Mouse (Mus musculus) yolk sac, embryonic 10.5 days (tissue): ENCODE data around the gene Apoc1.

Experiments used
- DNase-seq: peaks from one replicate; pipeline ENCODE4 v3.0.0-alpha.2; 2017; ENCODE audit warnings: low spot score

Gene Apoc1

GRCm38 (mm10) chr7:19685374-19685773 lies 7.1 kb downstream of the Apoc1 start:
- DNase-seq: peak; percentile 89

GRCm38 (mm10) chr7:19683771-19684201 lies 8.7 kb downstream of the Apoc1 start:
- no peak for DNase-seq

- no peak for DNase-seq
These were observed 9.5 kb downstream of the Apoc1 start for GRCm38 (mm10) chr7:19682979-19683378.

GRCm38 (mm10) chr7:19681202-19681694 lies 11.2 kb downstream of the Apoc1 start, which contains the start of the genes Gm44805 and Apoc4:
TSS of gene Gm44805 (minus strand) at chr7:19681423.
TSS of gene Apoc4 (minus strand) at chr7:19681479.
- no peak for DNase-seq

- DNase-seq: no peak
These were observed 11.8 kb downstream of the Apoc1 start for GRCm38 (mm10) chr7:19680702-19681101.

GRCm38 (mm10) chr7:19678901-19679300 lies 13.6 kb downstream of the Apoc1 start:
- DNase-seq: no peak

GRCm38 (mm10) chr7:19677872-19678271 lies 14.6 kb downstream of the Apoc1 start, which contains the start of gene Apoc2:
TSS of gene Apoc2 (minus strand) at chr7:19677941.
- peak; percentile 86 for DNase-seq

- peak; percentile 75 for DNase-seq
These were observed 15.8 kb downstream of the Apoc1 start for GRCm38 (mm10) chr7:19676662-19677061.

GRCm38 (mm10) chr7:19675824-19676223 lies 16.6 kb downstream of the Apoc1 start:
- DNase-seq: no peak

- DNase-seq: no peak
These were observed 19.3 kb downstream of the Apoc1 start for GRCm38 (mm10) chr7:19673083-19673699.

- no peak for DNase-seq
These were observed 20.9 kb downstream of the Apoc1 start for GRCm38 (mm10) chr7:19671511-19671910.

GRCm38 (mm10) chr7:19668947-19669721 lies 23.3 kb downstream of the Apoc1 start:
- DNase-seq: peak; percentile 85

- no peak for DNase-seq
These were observed 25.0 kb downstream of the Apoc1 start for GRCm38 (mm10) chr7:19667434-19667833.

GRCm38 (mm10) chr7:19666750-19667149 lies 25.7 kb downstream of the Apoc1 start:
- DNase-seq: no peak

- DNase-seq: peak; percentile 98
These were observed 27.3 kb downstream of the Apoc1 start, which contains the start of gene Clptm1 for GRCm38 (mm10) chr7:19664955-19665841. TSS of gene Clptm1 (minus strand) at chr7:19665033.

- DNase-seq: no peak
These were observed 28.0 kb downstream of the Apoc1 start for GRCm38 (mm10) chr7:19664455-19664954.

GRCm38 (mm10) chr7:19663940-19664339 lies 28.5 kb downstream of the Apoc1 start:
- no peak for DNase-seq

- no peak for DNase-seq
These were observed 39.8 kb downstream of the Apoc1 start for GRCm38 (mm10) chr7:19652614-19653013.

GRCm38 (mm10) chr7:19651063-19651786 lies 41.2 kb downstream of the Apoc1 start:
- DNase-seq: no peak

- no peak for DNase-seq
These were observed 51.2 kb downstream of the Apoc1 start for GRCm38 (mm10) chr7:19641223-19641622.
